Mouse (Mus musculus) layer of hippocampus, postnatal 10 days (tissue): Measurements from ENCODE around the gene Barhl1. TPM values are rescaled to one million over a fixed set of nuclear protein-coding genes. Genes with fewer than 3 reads are reported as not detected.

Experiments used
- DNase-seq, 2 experiments: peaks; one replicate each; pipeline ENCODE4 v3.0.0; 2021; ENCODE audit warnings: low spot score in 2 of 2
- total RNA-seq, 2 experiments: library from RNA; stranded (reverse); gene quantifications; 2 replicates each; pipeline ENCODE4 v1.2.3; 2021

The Barhl1 gene
- total RNA-seq, 2 experiments from 2014 or later, result 0.20 to 0.23 TPM

DNA sequence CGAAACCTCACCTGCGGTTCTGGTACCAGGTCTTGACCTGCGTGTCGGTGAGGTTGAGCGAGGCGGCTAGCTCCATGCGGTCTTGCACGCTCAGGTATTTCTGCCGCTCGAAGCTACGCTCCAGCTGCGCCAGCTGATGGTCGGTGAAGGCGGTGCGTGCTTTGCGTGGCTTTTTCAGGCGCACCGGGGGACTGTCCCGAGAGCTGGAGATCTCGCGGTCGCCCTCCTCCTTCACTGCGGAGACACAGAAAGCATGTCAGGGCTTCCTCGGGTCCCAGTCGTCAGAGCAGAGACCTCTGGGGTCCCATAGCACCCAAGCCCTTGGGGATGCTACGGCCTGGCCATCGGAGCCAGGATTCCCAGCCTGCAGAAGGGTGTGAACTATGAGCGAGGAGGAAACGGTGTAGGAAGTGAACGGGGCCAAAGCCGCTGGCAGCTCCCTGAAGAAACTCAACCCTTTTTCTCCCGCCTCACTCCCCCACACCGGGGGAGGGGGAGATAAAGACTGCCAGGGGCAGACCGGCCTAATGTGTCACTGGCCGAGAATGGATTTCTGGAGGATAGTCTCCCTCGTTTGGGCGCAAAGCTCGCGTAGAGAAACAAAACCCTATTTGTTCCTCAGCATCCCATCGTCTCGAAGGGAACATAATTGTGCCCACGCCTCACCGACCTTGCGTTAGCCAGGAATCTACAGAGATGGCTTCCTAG lies 5.0 kb downstream of the Barhl1 start:
- DNase-seq, result no peak

- DNase-seq, result no peak
Measured at GRCm38 (mm10) chr2:28910877-28911276, 5.6 kb downstream of the Barhl1 start.

- no peak for DNase-seq
Measured at GRCm38 (mm10) chr2:28909818-28910710, 6.4 kb downstream of the Barhl1 start.

- DNase-seq, result no peak
Measured at GRCm38 (mm10) chr2:28909186-28909817, 7.2 kb downstream of the Barhl1 start.

DNA sequence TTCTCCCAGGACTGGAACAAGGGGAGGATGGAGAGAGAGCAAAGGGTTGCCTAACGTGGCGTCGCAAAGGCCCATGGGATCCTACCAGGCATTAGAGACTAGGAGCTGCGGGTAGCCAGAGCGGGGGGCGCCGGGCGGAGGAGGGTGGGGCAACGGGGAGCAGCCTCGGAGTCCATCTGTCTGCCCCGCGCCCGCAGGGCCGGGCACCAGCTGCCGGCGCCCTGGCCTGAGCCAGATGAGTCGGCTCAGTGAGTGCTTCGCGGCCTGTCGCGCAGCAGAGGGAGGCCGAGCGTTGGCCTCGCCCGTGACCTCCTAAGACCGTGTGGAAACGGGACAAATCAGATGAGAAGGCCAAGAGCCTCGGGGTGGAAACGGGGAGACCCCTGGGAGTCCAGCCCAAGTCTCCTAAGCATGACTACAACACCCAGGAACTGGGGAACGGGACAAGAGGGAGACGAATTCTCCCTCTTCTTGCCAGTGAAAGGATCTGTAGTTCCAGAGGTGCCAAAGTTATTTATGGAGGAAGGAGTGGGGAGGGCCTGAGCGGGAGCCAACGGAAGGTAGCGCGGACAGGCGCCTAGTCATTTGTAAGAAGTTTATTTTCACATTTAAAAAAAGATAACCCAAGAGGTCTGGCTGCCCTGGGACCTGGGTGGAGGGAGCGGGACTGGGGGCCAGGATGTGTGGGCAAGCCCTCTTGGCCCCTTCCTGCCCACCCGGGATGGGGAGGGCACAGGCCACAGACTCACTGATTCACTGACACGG lies 7.9 kb downstream of the Barhl1 start:
- DNase-seq, result no peak

DNA sequence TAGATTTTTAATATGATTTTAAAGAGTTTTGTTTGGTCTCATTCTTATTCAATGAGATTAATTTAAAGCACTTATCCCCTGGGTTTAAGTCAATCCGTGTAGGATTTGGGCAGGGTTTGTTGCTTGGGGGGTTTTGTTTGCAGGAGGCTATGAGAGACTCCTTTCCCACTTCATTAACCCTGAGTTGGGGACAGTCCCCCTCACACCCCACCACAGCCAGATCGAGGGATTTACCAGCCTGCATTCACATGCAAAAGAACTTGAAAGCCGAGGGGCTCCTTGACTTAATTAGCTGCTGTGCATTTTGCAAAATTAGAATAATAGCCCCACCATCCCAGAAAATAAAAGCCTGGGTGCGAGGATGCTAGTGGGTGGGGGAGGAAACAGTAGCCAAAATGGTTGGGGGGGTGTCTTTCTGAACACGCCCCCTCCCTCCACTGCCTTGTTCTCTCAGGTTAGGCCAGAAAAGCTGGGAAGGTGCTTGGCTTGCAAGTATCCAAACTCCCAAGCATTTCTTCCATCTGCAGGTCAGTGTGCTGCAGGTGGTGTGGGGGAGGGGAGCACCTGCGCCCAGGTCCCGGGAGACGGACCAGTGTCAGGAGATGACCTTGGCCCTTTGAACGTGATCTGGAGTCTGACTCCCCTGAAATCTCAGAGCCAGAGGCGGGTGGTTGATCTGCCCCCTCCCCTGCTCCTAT lies 8.6 kb downstream of the Barhl1 start:
- no peak for DNase-seq

GRCm38 (mm10) chr2:28905561-28905960 lies 10.9 kb downstream of the Barhl1 start:
- DNase-seq, result no peak

GRCm38 (mm10) chr2:28904786-28905185 lies 11.7 kb downstream of the Barhl1 start:
- DNase-seq, result no peak

- DNase-seq, result no peak
Measured at GRCm38 (mm10) chr2:28903871-28904270, 12.6 kb downstream of the Barhl1 start.

DNA sequence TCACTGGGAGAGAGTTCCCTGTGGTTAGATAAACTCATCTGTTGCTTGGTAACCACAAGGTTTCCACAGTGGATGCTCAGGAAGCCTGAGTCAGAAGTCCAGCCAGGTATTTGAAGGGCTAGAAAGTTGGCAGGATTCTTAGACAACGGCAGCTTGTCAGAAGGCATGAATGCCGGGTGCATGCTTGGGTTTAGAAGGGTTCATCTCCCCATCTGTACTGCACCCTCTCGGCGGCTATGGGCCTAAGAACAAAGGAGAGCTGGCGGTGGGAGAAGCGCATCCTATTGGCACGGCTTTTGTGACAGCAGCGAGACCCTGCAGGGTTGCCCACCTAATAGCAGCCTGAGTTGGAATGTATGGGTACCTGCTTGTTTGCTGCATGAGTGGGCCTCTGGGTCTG lies 14.2 kb downstream of the Barhl1 start:
- no peak for DNase-seq

- DNase-seq, result no peak
Measured at GRCm38 (mm10) chr2:28897340-28897899, 19.0 kb downstream of the Barhl1 start.

GRCm38 (mm10) chr2:28895876-28896275 lies 20.6 kb downstream of the Barhl1 start:
- DNase-seq, result no peak

DNA sequence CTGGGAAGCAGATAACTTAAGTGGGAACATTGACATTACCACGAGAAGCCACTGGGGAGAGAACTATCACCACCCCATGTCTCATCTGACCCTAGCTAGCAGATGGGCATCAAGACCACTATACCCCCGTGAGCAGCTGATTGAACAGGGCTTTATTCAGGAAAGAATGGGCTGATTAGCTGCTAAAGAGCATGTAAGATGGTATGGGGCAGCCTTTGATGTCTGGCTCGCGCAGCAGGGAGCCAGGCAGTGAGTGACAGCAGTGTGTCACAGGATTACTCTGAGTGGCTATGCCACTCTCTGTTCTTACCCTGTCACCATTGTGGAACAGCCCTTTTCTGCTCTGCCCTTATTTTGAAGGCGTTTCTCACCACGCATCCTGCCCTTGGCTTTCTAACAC lies 22.9 kb downstream of the Barhl1 start:
- DNase-seq, result no peak

GRCm38 (mm10) chr2:28892796-28893195 lies 23.7 kb downstream of the Barhl1 start:
- no peak for DNase-seq

DNA sequence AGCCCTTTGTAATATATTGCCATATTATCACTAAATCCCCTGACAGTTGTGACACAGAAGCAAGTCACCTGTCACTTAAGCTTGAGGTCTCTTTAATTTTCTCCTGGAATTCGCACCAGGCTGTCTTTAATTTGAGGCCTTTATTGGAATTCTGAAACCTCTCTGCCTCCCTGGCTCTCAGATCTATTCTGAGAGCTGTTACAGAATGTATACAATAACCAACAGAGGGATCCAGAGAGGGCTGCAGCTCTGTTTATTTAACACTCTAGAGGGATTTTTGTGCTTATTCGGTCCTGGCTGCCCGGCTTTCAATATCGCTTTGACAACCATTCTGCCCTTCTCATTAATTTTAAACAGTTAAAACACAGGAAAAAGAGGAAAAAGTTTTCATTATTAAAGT lies 31.6 kb downstream of the Barhl1 start:
- DNase-seq, result no peak

GRCm38 (mm10) chr2:28882826-28883485 lies 33.5 kb downstream of the Barhl1 start:
- DNase-seq, result no peak

DNA sequence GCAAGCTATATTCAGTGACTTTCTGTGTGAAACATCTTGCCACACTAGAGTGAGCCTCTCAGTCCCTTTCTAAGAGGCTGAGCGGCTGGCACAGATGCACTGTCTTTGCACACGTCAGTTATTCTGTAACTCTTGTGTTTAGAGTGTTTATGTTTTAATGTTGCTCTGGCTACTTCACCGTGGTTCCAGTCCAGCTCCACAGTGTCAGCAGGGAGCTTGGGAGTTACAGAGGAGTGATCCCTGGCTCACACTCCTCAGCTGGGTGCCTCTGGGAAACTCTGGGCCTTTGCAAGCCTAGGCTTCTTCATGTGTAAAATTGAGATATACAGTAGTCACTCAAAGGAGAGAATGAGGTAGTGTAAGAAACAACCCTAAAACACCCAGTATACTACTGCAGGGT lies 34.4 kb downstream of the Barhl1 start:
- no peak for DNase-seq

GRCm38 (mm10) chr2:28881275-28881674 lies 35.2 kb downstream of the Barhl1 start:
- peak in 1 of 2 experiments; percentile 35 for DNase-seq

GRCm38 (mm10) chr2:28875554-28875953 lies 40.9 kb downstream of the Barhl1 start:
- DNase-seq, result peak in 1 of 2 experiments; percentile 16

DNA sequence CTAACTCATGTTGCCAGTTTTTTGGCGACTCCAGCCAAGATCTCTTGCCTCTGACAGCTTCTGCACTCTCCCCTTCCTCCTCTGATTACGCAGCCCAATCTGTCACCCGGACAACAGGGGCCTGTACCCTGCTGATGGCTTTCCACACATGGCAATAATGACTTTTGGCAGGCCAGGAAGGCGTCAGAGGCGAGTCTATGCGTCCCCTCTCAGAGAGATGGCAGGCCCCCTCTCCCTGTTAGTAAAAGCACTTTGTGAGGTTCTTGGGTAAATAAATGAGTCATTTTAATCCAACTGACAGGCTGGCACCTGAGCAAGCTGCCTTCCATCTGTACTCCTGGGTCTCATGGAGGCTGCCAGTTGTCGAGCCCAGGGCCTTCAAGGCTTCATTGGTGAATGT lies 49.0 kb downstream of the Barhl1 start:
- peak in 1 of 2 experiments; percentile 32 for DNase-seq
